In the genomic region with DNA sequence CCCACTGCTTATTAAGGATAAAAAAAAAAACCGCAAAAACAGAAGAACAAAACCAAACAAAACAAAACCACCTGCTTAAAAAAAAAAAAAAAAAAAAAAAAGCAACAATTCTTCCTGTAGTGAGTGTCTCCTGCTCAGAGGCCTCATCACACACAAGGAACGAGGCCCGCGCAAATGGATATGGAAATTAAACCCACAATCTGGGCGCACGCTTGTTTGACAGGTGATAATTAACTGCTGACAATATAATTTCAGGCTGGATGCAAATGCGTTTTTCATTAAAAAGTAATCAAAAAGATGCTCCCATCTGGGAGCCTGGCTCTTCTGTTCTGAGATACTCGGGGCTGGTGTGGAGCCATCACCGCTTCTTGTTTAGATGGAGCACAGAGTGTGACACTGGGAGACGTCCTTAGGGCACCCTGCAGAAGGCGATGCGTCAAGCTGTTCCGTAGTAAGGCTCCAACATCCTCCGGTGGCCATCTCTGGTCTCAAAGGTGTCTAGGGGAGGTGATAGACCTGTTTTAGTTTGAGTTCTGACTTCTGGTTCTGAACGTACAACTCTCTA, we compare ENCODE assay signal across 30 mouse cellular contexts. TPM values are rescaled to one million over a fixed set of nuclear protein-coding genes. Genes with fewer than 3 reads are reported as not detected.
A peak's percentile ranks its signal among the peaks of the same experiment; 100 is the strongest.
DNase-seq lines count a peak whose midpoint lies in the region; ATAC-seq and TF ChIP-seq lines count a peak whose summit lies in the region.
"Had no signal": no experiment of that assay in that cellular context is flagged by ENCODE, and none has a peak within 500 bp of the region (broad histone marks: within the 10 kb centered on the region; RNA-seq: fewer than 3 reads in every experiment).

No protein-coding gene starts in this region.

- no peaks in the 10 kb centered on the region for H3K36me3 ChIP-seq in midbrain, embryonic 13.5 days
- no peaks in the 10 kb centered on the region for H3K36me3 ChIP-seq in midbrain, embryonic 15.5 days (replicated peaks)
- no peaks in the 10 kb centered on the region for H3K36me3 ChIP-seq in forebrain, embryonic 14.5 days (ENCODE audit: control insufficient read depth, insufficient read depth, low read length)
- H3K36me3 ChIP-seq in hindbrain, embryonic 14.5 days (replicated peaks; ENCODE audit: control insufficient read depth, insufficient read depth): no peaks in the 10 kb centered on the region
- no peaks in the 10 kb centered on the region for H3K36me3 ChIP-seq in midbrain, postnatal 0 days (ENCODE audit: insufficient read depth, low read length)
- H3K36me3 ChIP-seq: embryonic facial prominence, embryonic 10.5 days; heart, embryonic 13.5 days; limb, embryonic 15.5 days had no signal

- no peak for ATAC-seq in midbrain, embryonic 13.5 days
- ATAC-seq in midbrain, embryonic 15.5 days (replicated peaks): no peak
- peak; percentile 89 for ATAC-seq in forebrain, embryonic 14.5 days
- ATAC-seq in hindbrain, embryonic 14.5 days (ENCODE audit: low FRiP score): no peak
- ATAC-seq in midbrain, postnatal 0 days (ENCODE audit: low FRiP score): no peak
- no peak for ATAC-seq in cerebellum, adult (ENCODE audit: insufficient number of reproducible peaks, low FRiP score, low TSS enrichment)
- ATAC-seq in monocyte, adult 5-6 weeks (replicated peaks; ENCODE audit: insufficient number of reproducible peaks, low FRiP score, low TSS enrichment, poor library complexity, severe bottlenecking): no peak
- ATAC-seq: inflammation-experienced regulatory T-cells, adult 6 months had no signal

- peaks cover 11% of the 10 kb centered on the region for H3K4me1 ChIP-seq in midbrain, embryonic 13.5 days (replicated peaks)
- peaks cover 10% of the 10 kb centered on the region; the same call in 1 of the 2 replicates for H3K4me1 ChIP-seq in midbrain, embryonic 15.5 days
- H3K4me1 ChIP-seq in forebrain, embryonic 14.5 days (ENCODE audit: control insufficient read depth, insufficient read depth, low read length): peaks cover 16% of the 10 kb centered on the region
- H3K4me1 ChIP-seq in hindbrain, embryonic 14.5 days (replicated peaks; ENCODE audit: control insufficient read depth, insufficient read depth, low read length): peaks cover 10% of the 10 kb centered on the region
- no peaks in the 10 kb centered on the region for H3K4me1 ChIP-seq in midbrain, postnatal 0 days (ENCODE audit: insufficient read depth, low read length)
- H3K4me1 ChIP-seq: heart, embryonic 13.5 days; limb, embryonic 15.5 days had no signal

- 63% methylated on average over 15 of the region's 15 CpGs for WGBS in midbrain, embryonic 13.5 days
- WGBS in midbrain, embryonic 15.5 days: 58% methylated on average over 15 of the region's 15 CpGs
- WGBS in forebrain, embryonic 14.5 days: 44% methylated on average over 15 of the region's 15 CpGs
- WGBS in hindbrain, embryonic 14.5 days: 38% methylated on average over 15 of the region's 15 CpGs
- 65% methylated on average over 15 of the region's 15 CpGs for WGBS in midbrain, postnatal 0 days

- H3K27ac ChIP-seq in midbrain, embryonic 13.5 days: peak overlapping the region; percentile 7; the same call in 1 of the 2 replicates
- no peak overlapping the region for H3K27ac ChIP-seq in midbrain, embryonic 15.5 days
- H3K27ac ChIP-seq in forebrain, embryonic 14.5 days (ENCODE audit: low read depth, low read length): peak overlapping the region; percentile 84
- peak overlapping the region; percentile 48 for H3K27ac ChIP-seq in hindbrain, embryonic 14.5 days
- no peak overlapping the region for H3K27ac ChIP-seq in midbrain, postnatal 0 days (ENCODE audit: low read depth, low read length)
- H3K27ac ChIP-seq: embryonic facial prominence, embryonic 10.5 days; heart, embryonic 13.5 days; kidney, postnatal 0 days; limb, embryonic 15.5 days; liver, embryonic 14.5 days; stomach, postnatal 0 days had no signal

- H3K27me3 ChIP-seq in midbrain, embryonic 13.5 days: no peaks in the 10 kb centered on the region
- H3K27me3 ChIP-seq in midbrain, embryonic 15.5 days (replicated peaks): no peaks in the 10 kb centered on the region
- H3K27me3 ChIP-seq in forebrain, embryonic 14.5 days (replicated peaks; ENCODE audit: control insufficient read depth, insufficient read depth, low read length): no peaks in the 10 kb centered on the region
- no peaks in the 10 kb centered on the region for H3K27me3 ChIP-seq in hindbrain, embryonic 14.5 days (ENCODE audit: control insufficient read depth, insufficient read depth, low read length)
- no peaks in the 10 kb centered on the region for H3K27me3 ChIP-seq in midbrain, postnatal 0 days (ENCODE audit: insufficient read depth, low read length)
- H3K27me3 ChIP-seq: heart, embryonic 13.5 days; limb, embryonic 15.5 days had no signal

- H3K4me2 ChIP-seq in midbrain, embryonic 13.5 days (replicated peaks): no peak overlapping the region
- H3K4me2 ChIP-seq in midbrain, embryonic 15.5 days: no peak overlapping the region
- no peak overlapping the region for H3K4me2 ChIP-seq in forebrain, embryonic 14.5 days (ENCODE audit: low read length)
- no peak overlapping the region for H3K4me2 ChIP-seq in hindbrain, embryonic 14.5 days (replicated peaks)
- H3K4me2 ChIP-seq in midbrain, postnatal 0 days (ENCODE audit: low read depth, low read length, poor library complexity, severe bottlenecking): no peak overlapping the region
- H3K4me2 ChIP-seq: heart, embryonic 13.5 days; limb, embryonic 15.5 days; lung, embryonic 14.5 days had no signal

- no peak overlapping the region for H3K4me3 ChIP-seq in midbrain, embryonic 13.5 days (replicated peaks)
- no peak overlapping the region for H3K4me3 ChIP-seq in midbrain, embryonic 15.5 days
- no peak overlapping the region for H3K4me3 ChIP-seq in forebrain, embryonic 14.5 days (ENCODE audit: low read depth, low read length)
- H3K4me3 ChIP-seq in hindbrain, embryonic 14.5 days (replicated peaks; ENCODE audit: low read length): no peak overlapping the region
- H3K4me3 ChIP-seq in midbrain, postnatal 0 days (ENCODE audit: low read depth, low read length): no peak overlapping the region
- H3K4me3 ChIP-seq: embryonic facial prominence, embryonic 10.5 days; heart, embryonic 13.5 days; limb, embryonic 15.5 days had no signal

- DNase-seq in forebrain, embryonic 14.5 days (ENCODE audit: low spot score): peak; percentile 91
- DNase-seq in hindbrain, embryonic 14.5 days (ENCODE audit: low spot score): peak; percentile 67
- DNase-seq in midbrain, postnatal 0 days (ENCODE audit: low spot score): peak; percentile 51
- DNase-seq: adrenal gland, adult 8-10 months; cerebellum, adult 9-11 months; gastrocnemius, postnatal 14 days; heart, adult 18-20 months; heart, postnatal 14 days; kidney, adult 18-20 months; left cerebral cortex, postnatal 4 days; lung, embryonic 14.5 days; thymus, adult 2 months had no signal

- H3K9ac ChIP-seq in midbrain, embryonic 13.5 days (replicated peaks): no peak overlapping the region
- H3K9ac ChIP-seq in midbrain, embryonic 15.5 days: no peak overlapping the region
- H3K9ac ChIP-seq in forebrain, embryonic 14.5 days (ENCODE audit: low read length): no peak overlapping the region
- H3K9ac ChIP-seq in hindbrain, embryonic 14.5 days: no peak overlapping the region
- no peak overlapping the region for H3K9ac ChIP-seq in midbrain, postnatal 0 days (replicated peaks; ENCODE audit: low read length, poor library complexity, severe bottlenecking)
- H3K9ac ChIP-seq: heart, embryonic 13.5 days; limb, embryonic 15.5 days; liver, embryonic 14.5 days; lung, embryonic 14.5 days had no signal

- no peak for TF ChIP-seq CTCF in midbrain, postnatal 0 days (IDR thresholded peaks at IDR 0.05)

- 0 out of 2 replicates have a peak, but pooled peaks cover under 1% of the 10 kb centered on the region for H3K9me3 ChIP-seq in midbrain, embryonic 13.5 days
- H3K9me3 ChIP-seq in midbrain, embryonic 15.5 days: no peaks in the 10 kb centered on the region
- no peaks in the 10 kb centered on the region for H3K9me3 ChIP-seq in forebrain, embryonic 14.5 days (replicated peaks; ENCODE audit: control insufficient read depth, low read length)
- H3K9me3 ChIP-seq in hindbrain, embryonic 14.5 days (ENCODE audit: control insufficient read depth, low read length): peaks cover under 1% of the 10 kb centered on the region; the same call in 1 of the 2 replicates
- H3K9me3 ChIP-seq in midbrain, postnatal 0 days (ENCODE audit: low read length): no peaks in the 10 kb centered on the region

RNA-seq across cellular contexts. Expression of a gene that starts 56.5 kb away (rescaled TPM):
- polyA plus RNA-seq in midbrain, embryonic 13.5 days (2015; fragmentation: Nextera tagmentation; extraction: Ambion mirVana): 0.13 TPM in 1 of 2 replicates, not detected in the other
- polyA plus RNA-seq in midbrain, embryonic 15.5 days (2015; fragmentation: Nextera tagmentation; extraction: Ambion mirVana): 0.24 and 0.32 TPM in 2 replicates
- 0.09 and 0.10 TPM in 2 replicates for polyA plus RNA-seq in forebrain, embryonic 14.5 days (2014; fragmentation: Nextera tagmentation; extraction: Ambion mirVana)
- 0.43 TPM in 1 of 2 replicates, not detected in the other for polyA plus RNA-seq in hindbrain, embryonic 14.5 days (2014; fragmentation: Nextera tagmentation; extraction: Ambion mirVana)
- total RNA-seq in midbrain, postnatal 0 days (2014; rRNA removed): 0.38 TPM in 1 of 2 replicates, not detected in the other
- polyA plus RNA-seq in midbrain, postnatal 0 days (2015; fragmentation: Nextera tagmentation; extraction: Ambion mirVana): 0.20 and 0.27 TPM in 2 replicates
- 0.39 to 0.96 TPM in 2 of 3 replicates, not detected in the other for total RNA-seq in monocyte, adult 5-6 weeks (2017)
- total RNA-seq: adrenal gland, adult 8-10 months; common myeloid progenitor, adult 5-6 weeks; gastrocnemius, postnatal 14 days; heart, adult 18-20 months; heart, postnatal 14 days; megakaryocyte, adult 5-6 weeks; MEL had no signal
- polyA plus RNA-seq: C2C12; embryonic facial prominence, embryonic 10.5 days; heart, embryonic 13.5 days; inflammation-experienced regulatory T-cells, adult 6 months; large intestine, adult 2 months; lung, embryonic 14.5 days; neural tube, embryonic 14.5 days; urinary bladder, adult 2 months had no signal

Comparison
In these comparisons a context has a peak if more than half of its experiments do, and no peak if none do; other contexts are left out.
1. H3K27ac ChIP-seq: peak in midbrain, embryonic 13.5 days (single experiment), forebrain, embryonic 14.5 days (single experiment) and hindbrain, embryonic 14.5 days (single experiment); none in midbrain, embryonic 15.5 days (single experiment) and midbrain, postnatal 0 days (single experiment).
2. Peak in every context shown above with its lines, with median percentiles within 50 percentile points of each other: DNase-seq.